21 mouse cellular contexts compared by ENCODE assay signal in the genomic region with DNA sequence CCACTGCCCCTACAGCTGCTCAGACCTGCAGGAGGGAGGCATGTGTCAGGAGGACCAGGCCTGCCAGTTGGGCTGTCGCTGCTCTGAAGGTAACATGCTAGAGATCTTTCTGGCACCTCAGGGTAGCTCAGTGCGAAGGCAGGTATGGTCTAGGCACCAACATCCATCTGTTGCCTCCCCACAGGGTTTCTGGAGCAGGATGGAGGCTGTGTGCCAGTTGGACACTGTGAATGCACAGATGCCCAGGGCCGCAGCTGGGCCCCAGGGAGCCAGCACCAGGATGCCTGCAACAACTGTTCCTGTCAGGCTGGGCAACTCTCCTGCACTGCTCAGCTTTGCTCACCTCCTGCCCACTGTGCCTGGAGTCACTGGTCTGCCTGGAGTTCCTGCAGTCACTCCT. TPM values are rescaled to one million over a fixed set of nuclear protein-coding genes. Genes with fewer than 3 reads are reported as not detected.
DNase-seq lines count a peak whose midpoint lies in the region; ATAC-seq and TF ChIP-seq lines count a peak whose summit lies in the region.
"Had no signal": no experiment of that assay in that cellular context is flagged by ENCODE, and none has a peak within 500 bp of the region (broad histone marks: within the 10 kb centered on the region; RNA-seq: fewer than 3 reads in every experiment).

No protein-coding gene starts in this region.

- no peak overlapping the region for H3K27ac ChIP-seq in midbrain, postnatal 0 days (ENCODE audit: low read depth, low read length)
- H3K27ac ChIP-seq in midbrain, embryonic 11.5 days (ENCODE audit: low read depth, low read length), result no peak overlapping the region
- H3K27ac ChIP-seq in limb, embryonic 10.5 days, result 0 out of 2 replicates have a peak overlapping the region, but pooled peaks have one; percentile 5
- H3K27ac ChIP-seq: embryonic facial prominence, embryonic 12.5 days; heart, embryonic 13.5 days; lung, embryonic 15.5 days; neural tube, embryonic 12.5 days had no signal

- DNase-seq in frontal cortex, adult 2 months (ENCODE audit: extremely low spot score in 1 of 2, low spot score in 1 of 2), result no peak
- peak; percentile 8 for DNase-seq in midbrain, postnatal 0 days (ENCODE audit: low spot score)
- no peak for DNase-seq in midbrain, embryonic 11.5 days (ENCODE audit: low spot score, missing footprints)
- DNase-seq in cerebellum, adult 18-20 months, result peak; percentile 39
- DNase-seq in limb, embryonic 10.5 days (ENCODE audit: low spot score), result no peak
- DNase-seq in kidney, postnatal 4 days, result no peak
- no peak for DNase-seq in embryo, embryonic 11 days
- DNase-seq: gastrocnemius, postnatal 36 days; heart, postnatal 4 days; kidney, adult 11 months; kidney, postnatal 14 days; right cerebral cortex, postnatal 4 days; thymus, adult 2 months had no signal

- H3K4me1 ChIP-seq in midbrain, postnatal 0 days (ENCODE audit: insufficient read depth, low read length), result no peaks in the 10 kb centered on the region
- peaks cover 8% of the 10 kb centered on the region for H3K4me1 ChIP-seq in midbrain, embryonic 11.5 days (ENCODE audit: control insufficient read depth, insufficient read depth, low read length)
- H3K4me1 ChIP-seq in limb, embryonic 10.5 days, result peaks cover 41% of the 10 kb centered on the region

- no peaks in the 10 kb centered on the region for H3K9me3 ChIP-seq in midbrain, postnatal 0 days (ENCODE audit: low read length)
- no peaks in the 10 kb centered on the region for H3K9me3 ChIP-seq in midbrain, embryonic 11.5 days (ENCODE audit: control insufficient read depth, low read length)
- no peaks in the 10 kb centered on the region for H3K9me3 ChIP-seq in limb, embryonic 10.5 days (replicated peaks)
- H3K9me3 ChIP-seq: embryonic facial prominence, embryonic 12.5 days; G1E; heart, embryonic 13.5 days; lung, embryonic 15.5 days; neural tube, embryonic 12.5 days had no signal

- H3K27me3 ChIP-seq in midbrain, postnatal 0 days (ENCODE audit: insufficient read depth, low read length), result no peaks in the 10 kb centered on the region
- no peaks in the 10 kb centered on the region for H3K27me3 ChIP-seq in midbrain, embryonic 11.5 days (ENCODE audit: control insufficient read depth, insufficient read depth, low read length)
- H3K27me3 ChIP-seq in limb, embryonic 10.5 days (ENCODE audit: low read depth, poor library complexity, severe bottlenecking), result peaks cover 34% of the 10 kb centered on the region
- H3K27me3 ChIP-seq: embryonic facial prominence, embryonic 12.5 days; lung, embryonic 15.5 days; neural tube, embryonic 12.5 days had no signal

- no peaks in the 10 kb centered on the region for H3K36me3 ChIP-seq in midbrain, postnatal 0 days (ENCODE audit: insufficient read depth, low read length)
- H3K36me3 ChIP-seq in midbrain, embryonic 11.5 days (ENCODE audit: control insufficient read depth, insufficient read depth, low read length), result no peaks in the 10 kb centered on the region
- H3K36me3 ChIP-seq in limb, embryonic 10.5 days, result no peaks in the 10 kb centered on the region
- H3K36me3 ChIP-seq: embryonic facial prominence, embryonic 12.5 days; G1E; heart, embryonic 13.5 days; lung, embryonic 15.5 days; neural tube, embryonic 12.5 days had no signal

- no peak for TF ChIP-seq CTCF in midbrain, postnatal 0 days (IDR thresholded peaks at IDR 0.05)

- 87% methylated on average over 3 of the region's 3 CpGs for WGBS in midbrain, postnatal 0 days
- 83% methylated on average over 3 of the region's 3 CpGs for WGBS in midbrain, embryonic 11.5 days
- 88% methylated on average over 3 of the region's 3 CpGs for WGBS in limb, embryonic 10.5 days

- H3K9ac ChIP-seq in midbrain, postnatal 0 days (replicated peaks; ENCODE audit: low read length, poor library complexity, severe bottlenecking), result no peak overlapping the region
- H3K9ac ChIP-seq in midbrain, embryonic 11.5 days (ENCODE audit: low read length), result no peak overlapping the region
- H3K9ac ChIP-seq: embryonic facial prominence, embryonic 12.5 days; heart, embryonic 13.5 days; lung, embryonic 15.5 days; neural tube, embryonic 12.5 days had no signal

- no peak overlapping the region for H3K4me3 ChIP-seq in midbrain, postnatal 0 days (ENCODE audit: low read depth, low read length)
- no peak overlapping the region for H3K4me3 ChIP-seq in midbrain, embryonic 11.5 days (ENCODE audit: low read depth, low read length)
- H3K4me3 ChIP-seq in limb, embryonic 10.5 days, result no peak overlapping the region
- H3K4me3 ChIP-seq: embryonic facial prominence, embryonic 12.5 days; heart, embryonic 13.5 days; lung, embryonic 15.5 days; neural tube, embryonic 12.5 days had no signal

- H3K4me2 ChIP-seq in midbrain, postnatal 0 days (ENCODE audit: low read depth, low read length, poor library complexity, severe bottlenecking), result no peak overlapping the region
- no peak overlapping the region for H3K4me2 ChIP-seq in midbrain, embryonic 11.5 days
- H3K4me2 ChIP-seq: embryonic facial prominence, embryonic 12.5 days; heart, embryonic 13.5 days; lung, embryonic 15.5 days; neural tube, embryonic 12.5 days had no signal

- peak; percentile 42 for ATAC-seq in frontal cortex, adult (ENCODE audit: low TSS enrichment)
- no peak for ATAC-seq in midbrain, postnatal 0 days (ENCODE audit: low FRiP score)
- ATAC-seq in midbrain, embryonic 11.5 days (ENCODE audit: low FRiP score), result no peak
- ATAC-seq: midbrain, embryonic 16.5 days had no signal

RNA-seq across cellular contexts. Expression of a gene that starts 41.7 kb away (rescaled TPM):
- 2.0 and 2.2 TPM in 2 replicates for polyA plus RNA-seq in frontal cortex, adult 2 months (2012; rRNA removed)
- total RNA-seq in midbrain, postnatal 0 days (2014; rRNA removed), result 4.6 and 7.3 TPM in 2 replicates
- polyA plus RNA-seq in midbrain, postnatal 0 days (2015; fragmentation: Nextera tagmentation; extraction: Ambion mirVana), result 0.67 and 1.2 TPM in 2 replicates
- polyA plus RNA-seq in midbrain, embryonic 11.5 days (2014; fragmentation: Nextera tagmentation; extraction: Ambion mirVana), result 0.10 and 0.23 TPM in 2 replicates
- polyA plus RNA-seq in limb, embryonic 10.5 days (2016; fragmentation: Nextera tagmentation; extraction: Ambion mirVana), result 0.20 and 0.45 TPM in 2 replicates
- total RNA-seq: megakaryocyte, adult 5-6 weeks had no signal
- polyA plus RNA-seq: G1E had no signal

RNA-seq across cellular contexts. Expression of a gene that starts 44.1 kb away (rescaled TPM):
- 40.7 and 41.4 TPM in 2 replicates for polyA plus RNA-seq in frontal cortex, adult 2 months (2012; rRNA removed)
- 28.0 and 43.0 TPM in 2 replicates for total RNA-seq in midbrain, postnatal 0 days (2014; rRNA removed)
- polyA plus RNA-seq in midbrain, postnatal 0 days (2015; fragmentation: Nextera tagmentation; extraction: Ambion mirVana), result 41.7 and 44.6 TPM in 2 replicates
- polyA plus RNA-seq in midbrain, embryonic 11.5 days (2014; fragmentation: Nextera tagmentation; extraction: Ambion mirVana), result 12.7 and 14.3 TPM in 2 replicates
- 11.0 and 19.6 TPM in 2 replicates for polyA plus RNA-seq in limb, embryonic 10.5 days (2016; fragmentation: Nextera tagmentation; extraction: Ambion mirVana)

RNA-seq across cellular contexts. Expression of a gene that starts 47.7 kb away (rescaled TPM):
- polyA plus RNA-seq in frontal cortex, adult 2 months (2012; rRNA removed), result 448 and 479 TPM in 2 replicates
- 398 and 447 TPM in 2 replicates for total RNA-seq in midbrain, postnatal 0 days (2014; rRNA removed)
- 497 and 556 TPM in 2 replicates for polyA plus RNA-seq in midbrain, postnatal 0 days (2015; fragmentation: Nextera tagmentation; extraction: Ambion mirVana)
- 64.4 and 71.4 TPM in 2 replicates for polyA plus RNA-seq in midbrain, embryonic 11.5 days (2014; fragmentation: Nextera tagmentation; extraction: Ambion mirVana)
- polyA plus RNA-seq in limb, embryonic 10.5 days (2016; fragmentation: Nextera tagmentation; extraction: Ambion mirVana), result 4.6 and 4.8 TPM in 2 replicates
- polyA plus RNA-seq: G1E had no signal

Comparison
In these comparisons a context has a peak if more than half of its experiments do, and no peak if none do; other contexts are left out.
1. DNase-seq: peak in midbrain, postnatal 0 days (single experiment) and cerebellum, adult 18-20 months (2 of 2); none in frontal cortex, adult 2 months (0 of 2), midbrain, embryonic 11.5 days (single experiment), limb, embryonic 10.5 days (single experiment), kidney, postnatal 4 days (0 of 2) and embryo, embryonic 11 days (single experiment).
2. RNA of a gene that starts 47.7 kb away (polyA plus RNA-seq): 497 to 556 TPM in midbrain, postnatal 0 days, 448 to 479 TPM in frontal cortex, adult 2 months and 64.4 to 71.4 TPM in midbrain, embryonic 11.5 days; 4.6 to 4.8 TPM in limb, embryonic 10.5 days; every median in the first group is over 10 times any median in the second.